10 mouse cellular contexts compared by ENCODE assay signal in genomic region chr12:108078122-108078752, GRCm38 (mm10).
DNase-seq lines count a peak whose midpoint lies in the region; ATAC-seq and TF ChIP-seq lines count a peak whose summit lies in the region.
"Had no signal": no experiment of that assay in that cellular context is flagged by ENCODE, and none has a peak within 500 bp of the region (broad histone marks: within the 10 kb centered on the region; RNA-seq: fewer than 3 reads in every experiment).

No protein-coding gene starts in this region.

- no peak for DNase-seq in hindbrain, embryonic 10.5 days (ENCODE audit: low spot score)
- DNase-seq in hindbrain, embryonic 11.5 days (ENCODE audit: low spot score): no peak
- DNase-seq in MN1 (ENCODE audit: low spot score): peak; percentile 51
- no peak for DNase-seq in kidney, postnatal 0 days (ENCODE audit: low spot score)
- DNase-seq in thymus, postnatal 4 days: no peak
- DNase-seq in gastrocnemius, adult 8-10 months (ENCODE audit: low spot score in 2 of 2): no peak
- DNase-seq in urinary bladder, postnatal 36 days (ENCODE audit: low spot score in 2 of 2): no peak
- DNase-seq: adrenal gland, adult 2 months had no signal

- peak; percentile 13; the same call in 1 of the 2 replicates for TF ChIP-seq CTCF in cortical plate, adult 2 months (IDR thresholded peaks at IDR 0.05; ENCODE audit: extremely low read depth, insufficient read depth, low read length)
- TF ChIP-seq CTCF in kidney, postnatal 0 days (IDR thresholded peaks at IDR 0.05; ENCODE audit: low read depth): peak; percentile 40; the same call in 1 of the 2 replicates

- H3K9ac ChIP-seq in hindbrain, embryonic 11.5 days (ENCODE audit: low read depth, low read length): no peak overlapping the region
- H3K9ac ChIP-seq in kidney, postnatal 0 days (ENCODE audit: low read depth, low read length): no peak overlapping the region
- H3K9ac ChIP-seq: heart, embryonic 13.5 days had no signal

- H3K4me1 ChIP-seq in hindbrain, embryonic 10.5 days (replicated peaks): peaks cover 6% of the 10 kb centered on the region; the same call in 1 of the 2 replicates
- no peaks in the 10 kb centered on the region for H3K4me1 ChIP-seq in hindbrain, embryonic 11.5 days (replicated peaks; ENCODE audit: control insufficient read depth, insufficient read depth, low read length)
- no peaks in the 10 kb centered on the region for H3K4me1 ChIP-seq in cortical plate, adult 2 months (ENCODE audit: control insufficient read depth, insufficient read depth, low read length)
- H3K4me1 ChIP-seq in kidney, postnatal 0 days (replicated peaks; ENCODE audit: insufficient read depth, low read length): no peaks in the 10 kb centered on the region
- H3K4me1 ChIP-seq: heart, embryonic 13.5 days had no signal

- 0 out of 2 replicates have a peak overlapping the region, but pooled peaks have one; percentile 16 for H3K27ac ChIP-seq in hindbrain, embryonic 10.5 days
- no peak overlapping the region for H3K27ac ChIP-seq in hindbrain, embryonic 11.5 days (ENCODE audit: low read depth, low read length)
- no peak overlapping the region for H3K27ac ChIP-seq in cortical plate, adult 2 months (ENCODE audit: insufficient read depth, low read length)
- no peak overlapping the region for H3K27ac ChIP-seq in kidney, postnatal 0 days
- H3K27ac ChIP-seq: heart, embryonic 13.5 days had no signal

- WGBS in hindbrain, embryonic 10.5 days: 83% methylated on average over 10 of the region's 10 CpGs
- 81% methylated on average over 10 of the region's 10 CpGs for WGBS in hindbrain, embryonic 11.5 days
- 76% methylated on average over 10 of the region's 10 CpGs for WGBS in kidney, postnatal 0 days

- ATAC-seq in hindbrain, embryonic 11.5 days (ENCODE audit: low FRiP score): no peak
- ATAC-seq in kidney, postnatal 0 days (replicated peaks; ENCODE audit: low FRiP score, low read depth): no peak

- no peak overlapping the region for H3K4me3 ChIP-seq in hindbrain, embryonic 10.5 days
- H3K4me3 ChIP-seq in hindbrain, embryonic 11.5 days (ENCODE audit: low read depth, low read length): no peak overlapping the region
- H3K4me3 ChIP-seq in cortical plate, adult 2 months (ENCODE audit: insufficient read depth, low read length): no peak overlapping the region
- H3K4me3 ChIP-seq in kidney, postnatal 0 days (replicated peaks; ENCODE audit: low read depth, low read length): no peak overlapping the region
- H3K4me3 ChIP-seq: heart, embryonic 13.5 days had no signal

- no peak overlapping the region for H3K4me2 ChIP-seq in hindbrain, embryonic 11.5 days (replicated peaks; ENCODE audit: low read depth, low read length)
- no peak overlapping the region for H3K4me2 ChIP-seq in kidney, postnatal 0 days (ENCODE audit: low read length)
- H3K4me2 ChIP-seq: heart, embryonic 13.5 days had no signal

- no peaks in the 10 kb centered on the region for H3K27me3 ChIP-seq in hindbrain, embryonic 10.5 days (ENCODE audit: insufficient read depth, poor library complexity, severe bottlenecking)
- no peaks in the 10 kb centered on the region for H3K27me3 ChIP-seq in hindbrain, embryonic 11.5 days (ENCODE audit: control insufficient read depth, insufficient read depth, low read length)
- no peaks in the 10 kb centered on the region for H3K27me3 ChIP-seq in kidney, postnatal 0 days (ENCODE audit: insufficient read depth, low read length)
- H3K27me3 ChIP-seq: heart, embryonic 13.5 days had no signal

- no peaks in the 10 kb centered on the region for H3K9me3 ChIP-seq in hindbrain, embryonic 10.5 days
- H3K9me3 ChIP-seq in hindbrain, embryonic 11.5 days (ENCODE audit: control insufficient read depth, low read length): no peaks in the 10 kb centered on the region
- no peaks in the 10 kb centered on the region for H3K9me3 ChIP-seq in kidney, postnatal 0 days (replicated peaks; ENCODE audit: low read length)
- H3K9me3 ChIP-seq: heart, embryonic 13.5 days had no signal

- H3K36me3 ChIP-seq in hindbrain, embryonic 10.5 days: no peaks in the 10 kb centered on the region
- H3K36me3 ChIP-seq in hindbrain, embryonic 11.5 days (ENCODE audit: control insufficient read depth, insufficient read depth, low read length): no peaks in the 10 kb centered on the region
- no peaks in the 10 kb centered on the region for H3K36me3 ChIP-seq in kidney, postnatal 0 days (ENCODE audit: insufficient read depth, low read length)
- H3K36me3 ChIP-seq: heart, embryonic 13.5 days had no signal

- no peak for TF ChIP-seq POLR2A in cortical plate, adult 2 months (IDR thresholded peaks at IDR 0.05; ENCODE audit: extremely low read depth, insufficient read depth, low read length)
